21 mouse cellular contexts compared by ENCODE assay signal in the genomic region with DNA sequence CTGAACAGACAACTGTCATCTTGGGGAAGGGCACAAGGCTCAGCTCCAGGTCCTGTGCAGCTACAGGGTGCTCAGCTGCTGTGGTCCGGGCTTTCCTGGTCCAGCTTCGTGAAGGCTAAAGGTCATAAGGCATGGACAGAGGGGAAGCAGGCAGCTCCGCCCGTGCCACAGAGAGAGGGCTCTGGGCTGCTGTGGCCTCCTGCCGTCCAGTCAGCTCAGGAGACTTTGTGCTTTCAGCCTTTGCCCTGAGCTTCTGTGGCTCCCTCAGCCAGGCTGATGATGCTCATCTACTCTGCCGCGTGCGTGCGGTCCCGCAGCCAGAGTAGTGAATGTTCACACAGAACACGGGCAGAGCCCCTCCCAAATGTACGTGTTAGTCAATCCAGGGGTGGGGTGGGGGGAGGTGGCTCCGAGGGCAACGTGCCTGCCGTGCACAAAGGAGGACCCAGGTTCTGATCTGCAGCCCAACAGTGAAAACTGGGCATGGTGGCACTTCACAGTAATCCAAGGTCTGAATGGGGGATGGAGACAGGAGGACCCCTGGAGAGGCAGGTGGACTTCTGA. TPM values are rescaled to one million over a fixed set of nuclear protein-coding genes. Genes with fewer than 3 reads are reported as not detected.
DNase-seq lines count a peak whose midpoint lies in the region; ATAC-seq and TF ChIP-seq lines count a peak whose summit lies in the region.
"Had no signal": no experiment of that assay in that cellular context is flagged by ENCODE, and none has a peak within 500 bp of the region (broad histone marks: within the 10 kb centered on the region; RNA-seq: fewer than 3 reads in every experiment).

No protein-coding gene starts in this region.

- H3K36me3 ChIP-seq in E14TG2a.4 (ENCODE audit: insufficient read depth, low read length), result no peaks in the 10 kb centered on the region
- no peaks in the 10 kb centered on the region for H3K36me3 ChIP-seq in intestine, embryonic 16.5 days (ENCODE audit: control insufficient read depth, insufficient read depth, low read length)
- H3K36me3 ChIP-seq in liver, embryonic 14.5 days (replicated peaks; ENCODE audit: control insufficient read depth, insufficient read depth, low read depth), result no peaks in the 10 kb centered on the region
- H3K36me3 ChIP-seq in midbrain, embryonic 14.5 days (ENCODE audit: control insufficient read depth, insufficient read depth, low read length), result peaks cover 54% of the 10 kb centered on the region

- peaks cover 11% of the 10 kb centered on the region for H3K27me3 ChIP-seq in E14TG2a.4 (ENCODE audit: insufficient read depth, low read length)
- H3K27me3 ChIP-seq in intestine, embryonic 16.5 days (replicated peaks; ENCODE audit: control insufficient read depth, insufficient read depth, low read length), result no peaks in the 10 kb centered on the region
- no peaks in the 10 kb centered on the region for H3K27me3 ChIP-seq in liver, embryonic 14.5 days (ENCODE audit: control insufficient read depth, insufficient read depth, low read length)
- no peaks in the 10 kb centered on the region for H3K27me3 ChIP-seq in midbrain, embryonic 14.5 days (ENCODE audit: control insufficient read depth, insufficient read depth, low read length)
- H3K27me3 ChIP-seq: midbrain, embryonic 15.5 days had no signal

- no peaks in the 10 kb centered on the region for H3K9me3 ChIP-seq in E14TG2a.4 (ENCODE audit: low read length)
- H3K9me3 ChIP-seq in intestine, embryonic 16.5 days (ENCODE audit: control insufficient read depth, low read length), result no peaks in the 10 kb centered on the region
- H3K9me3 ChIP-seq in liver, embryonic 14.5 days (ENCODE audit: control insufficient read depth, low read length), result no peaks in the 10 kb centered on the region
- H3K9me3 ChIP-seq in midbrain, embryonic 14.5 days (ENCODE audit: control insufficient read depth, low read length), result no peaks in the 10 kb centered on the region
- H3K9me3 ChIP-seq: heart, embryonic 10.5 days; midbrain, embryonic 15.5 days had no signal

- H3K4me3 ChIP-seq in E14TG2a.4 (replicated peaks; ENCODE audit: low read length), result peak overlapping the region; percentile 67
- no peak overlapping the region for H3K4me3 ChIP-seq in intestine, embryonic 16.5 days (ENCODE audit: low read length)
- H3K4me3 ChIP-seq in liver, embryonic 14.5 days (ENCODE audit: insufficient read depth in 1 of 2, low read depth in 2 of 2, low read length in 2 of 2), result no peak overlapping the region
- H3K4me3 ChIP-seq in midbrain, embryonic 14.5 days (replicated peaks; ENCODE audit: low read depth, low read length), result no peak overlapping the region
- H3K4me3 ChIP-seq: gastrocnemius, adult 2 months; heart, embryonic 10.5 days; layer of hippocampus, adult 2 months; midbrain, embryonic 15.5 days had no signal

- H3K9ac ChIP-seq in intestine, embryonic 16.5 days (ENCODE audit: low read depth, low read length), result no peak overlapping the region
- H3K9ac ChIP-seq in liver, embryonic 14.5 days (replicated peaks), result no peak overlapping the region
- no peak overlapping the region for H3K9ac ChIP-seq in midbrain, embryonic 14.5 days (replicated peaks; ENCODE audit: low read length)
- H3K9ac ChIP-seq: lung, embryonic 14.5 days; midbrain, embryonic 15.5 days had no signal

- ATAC-seq in intestine, embryonic 16.5 days, result peak; percentile 79
- peak; percentile 45; the same call in 1 of the 2 replicates for ATAC-seq in liver, embryonic 14.5 days (ENCODE audit: insufficient read depth)
- no peak for ATAC-seq in midbrain, embryonic 14.5 days (ENCODE audit: low FRiP score, low TSS enrichment)
- ATAC-seq: forebrain, embryonic 14.5 days; hindbrain, postnatal 0 days; midbrain, embryonic 15.5 days had no signal

- no peak overlapping the region for H3K27ac ChIP-seq in intestine, embryonic 16.5 days (ENCODE audit: low read length)
- H3K27ac ChIP-seq in liver, embryonic 14.5 days, result no peak overlapping the region
- H3K27ac ChIP-seq in midbrain, embryonic 14.5 days (replicated peaks; ENCODE audit: low read depth, low read length), result no peak overlapping the region
- H3K27ac ChIP-seq: heart, embryonic 10.5 days; hindbrain, postnatal 0 days; layer of hippocampus, adult 2 months; midbrain, embryonic 15.5 days had no signal

- DNase-seq in kidney, postnatal 10 days, result peak; percentile 50
- no peak for DNase-seq in liver, embryonic 14.5 days (ENCODE audit: low read depth in 3 of 3, low spot score in 3 of 3)
- no peak for DNase-seq in left cerebral cortex, adult 9 months (ENCODE audit: low spot score in 2 of 2)
- no peak for DNase-seq in midbrain, embryonic 14.5 days
- DNase-seq in cerebellum, postnatal 14 days, result no peak
- DNase-seq: adrenal gland, adult 2 months; cerebellum, adult 11 months; gastrocnemius, adult 2 months; left cerebral cortex, postnatal 4 days; lung, embryonic 14.5 days; right cerebral cortex, postnatal 14 days; thymus, adult 2 months had no signal

- no peak overlapping the region for H3K4me2 ChIP-seq in intestine, embryonic 16.5 days (ENCODE audit: low read depth, low read length)
- H3K4me2 ChIP-seq in liver, embryonic 14.5 days (ENCODE audit: low read depth), result no peak overlapping the region
- no peak overlapping the region for H3K4me2 ChIP-seq in midbrain, embryonic 14.5 days (ENCODE audit: low read length)
- H3K4me2 ChIP-seq: lung, embryonic 14.5 days; midbrain, embryonic 15.5 days had no signal

- no peak for TF ChIP-seq EP300 in liver, embryonic 14.5 days (IDR thresholded peaks at IDR 0.05; ENCODE audit: low read depth)

- peaks cover 13% of the 10 kb centered on the region for H3K4me1 ChIP-seq in E14TG2a.4 (replicated peaks; ENCODE audit: low read depth, low read length)
- H3K4me1 ChIP-seq in intestine, embryonic 16.5 days (ENCODE audit: control insufficient read depth, insufficient read depth, low read length), result no peaks in the 10 kb centered on the region
- H3K4me1 ChIP-seq in liver, embryonic 14.5 days (replicated peaks; ENCODE audit: control insufficient read depth in 2 of 2, insufficient read depth in 2 of 2, low read length in 1 of 2), result no peaks in the 10 kb centered on the region
- H3K4me1 ChIP-seq in midbrain, embryonic 14.5 days (ENCODE audit: control insufficient read depth, insufficient read depth, low read length), result peaks cover 6% of the 10 kb centered on the region

- 71% methylated on average over 15 of the region's 15 CpGs for WGBS in intestine, embryonic 16.5 days
- 60% methylated on average over 15 of the region's 15 CpGs for WGBS in liver, embryonic 14.5 days (ENCODE audit: insufficient replicate concordance)
- 83% methylated on average over 15 of the region's 15 CpGs for WGBS in midbrain, embryonic 14.5 days

- no peak for TF ChIP-seq CTCF in E14TG2a.4 (conservative IDR thresholded peaks at IDR 0.05; ENCODE audit: low read length)
- no peak; the same call in 1 of the 2 replicates for TF ChIP-seq CTCF in liver, embryonic 14.5 days (IDR thresholded peaks at IDR 0.05; ENCODE audit: low read depth)

RNA-seq across cellular contexts. Expression of a gene that starts 8.2 kb away (rescaled TPM):
- polyA plus RNA-seq in intestine, embryonic 16.5 days (2015; fragmentation: Nextera tagmentation; extraction: Ambion mirVana), result 23.9 and 24.0 TPM in 2 replicates
- polyA plus RNA-seq in liver, embryonic 14.5 days (2012; rRNA removed), result 6.4 and 6.5 TPM in 2 replicates
- polyA plus RNA-seq in liver, embryonic 14.5 days (2014; fragmentation: Nextera tagmentation; extraction: Ambion mirVana), result 7.0 and 8.0 TPM in 2 replicates
- polyA plus RNA-seq in midbrain, embryonic 14.5 days (2014; fragmentation: Nextera tagmentation; extraction: Ambion mirVana), result 78.3 and 84.0 TPM in 2 replicates

RNA-seq across cellular contexts. Expression of a gene that starts 34.9 kb away (rescaled TPM):
- polyA plus RNA-seq in intestine, embryonic 16.5 days (2015; fragmentation: Nextera tagmentation; extraction: Ambion mirVana), result not detected in 2 replicates
- polyA plus RNA-seq in liver, embryonic 14.5 days (2012; rRNA removed), result not detected in 2 replicates
- polyA plus RNA-seq in liver, embryonic 14.5 days (2014; fragmentation: Nextera tagmentation; extraction: Ambion mirVana), result not detected in 2 replicates
- polyA plus RNA-seq in midbrain, embryonic 14.5 days (2014; fragmentation: Nextera tagmentation; extraction: Ambion mirVana), result not detected in 2 replicates
- polyA plus RNA-seq: adrenal gland, adult 2 months; cortical plate, adult 2 months; forebrain, embryonic 14.5 days; heart, embryonic 10.5 days; hindbrain, postnatal 0 days; lung, embryonic 14.5 days; midbrain, embryonic 15.5 days; neural tube, embryonic 11.5 days; thymus, adult 2 months had no signal
